Mouse (Mus musculus): ENCODE measurements around the gene Inpp4b.

DNA sequence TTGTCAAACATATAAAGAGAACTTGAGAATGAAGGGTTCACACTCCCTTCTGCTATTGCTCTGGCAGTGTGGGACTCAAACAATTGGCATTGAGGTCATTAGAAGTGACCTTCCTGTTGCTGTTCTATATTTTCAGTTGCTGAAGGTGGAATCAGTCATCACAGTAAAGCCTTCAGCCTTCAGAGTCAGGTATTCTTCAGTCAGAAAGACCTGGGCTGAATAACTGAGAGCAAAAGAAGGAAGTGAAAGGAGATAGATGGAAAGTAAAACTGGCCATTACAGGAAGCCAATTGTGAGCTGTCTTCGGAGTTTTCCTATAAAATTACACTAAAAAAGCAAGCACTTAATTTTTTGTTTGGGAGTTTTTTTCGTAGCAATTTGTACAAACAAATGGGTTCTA, 107.4 kb downstream of the Inpp4b start:
- TF ChIP-seq CTCF (conservative IDR thresholded peaks at IDR 0.05; ENCODE audit: insufficient read depth, insufficient read length, low read depth, low read length) (no peak), POLR2A (IDR thresholded peaks at IDR 0.05; ENCODE audit: low read depth, low read length) (no peak)
